Mouse (Mus musculus) limb, embryonic 10.5 days (tissue): ENCODE data around the gene Cd9. TPM values are rescaled to one million over a fixed set of nuclear protein-coding genes. Genes with fewer than 3 reads are reported as not detected.
A peak's percentile ranks its signal among the peaks of the same experiment; 100 is the strongest.
"Not testable (repeated sequence)": the region's sequence is repeated elsewhere in the genome, so short reads cannot be mapped to it uniquely, and the experiment has no call there.

Source experiments
- DNase-seq: peaks from one replicate; pipeline ENCODE4 v3.0.0-alpha.2; 2017; ENCODE audit warnings: low spot score
- H3K27ac ChIP-seq: fragments of 300-500 bp; sonication (generic); 2 replicates; pipeline ENCODE4 v1.5.1; 2016; ENCODE audit warnings: mild to moderate bottlenecking
- H3K27me3 ChIP-seq: fragments of 300-500 bp; sonication (generic); 2 replicates; pipeline ENCODE4 v1.6.1; 2016; ENCODE audit warnings: low read depth, mild to moderate bottlenecking; ENCODE audit not compliant: poor library complexity, severe bottlenecking
- H3K36me3 ChIP-seq: fragments of 300-500 bp; sonication (generic); 2 replicates; pipeline ENCODE4 v1.6.1; 2016; ENCODE audit warnings: mild to moderate bottlenecking, moderate library complexity
- H3K4me1 ChIP-seq: fragments of 300-500 bp; sonication (generic); 2 replicates; pipeline ENCODE4 v1.6.1; 2016
- H3K4me3 ChIP-seq: fragments of 300-500 bp; sonication (generic); 2 replicates; pipeline ENCODE4 v1.5.1; 2016; ENCODE audit warnings: mild to moderate bottlenecking, moderate library complexity
- H3K9me3 ChIP-seq: fragments of 300-500 bp; sonication (generic); replicated peaks from 2 replicates; pipeline ENCODE4 v1.6.1; 2016; ENCODE audit warnings: mild to moderate bottlenecking
- WGBS: fragments of 180-500 bp; shearing (Covaris S2); methylation state at CpG from one replicate; pipeline ENCODE4 v1.1.7; 2016; 5-methylcytosine and 5-hydroxymethylcytosine counted together
- polyA plus RNA-seq: library from polyadenylated mRNA; unstranded; fragments of >200 nt; fragmentation: Nextera tagmentation; extraction: Ambion mirVana; gene quantifications from 2 replicates; pipeline ENCODE4 v1.2.1, GENCODE M21; 2016

The Cd9 gene
- polyA plus RNA-seq, 1 experiment from 2014 or later = 33.2 TPM

DNA sequence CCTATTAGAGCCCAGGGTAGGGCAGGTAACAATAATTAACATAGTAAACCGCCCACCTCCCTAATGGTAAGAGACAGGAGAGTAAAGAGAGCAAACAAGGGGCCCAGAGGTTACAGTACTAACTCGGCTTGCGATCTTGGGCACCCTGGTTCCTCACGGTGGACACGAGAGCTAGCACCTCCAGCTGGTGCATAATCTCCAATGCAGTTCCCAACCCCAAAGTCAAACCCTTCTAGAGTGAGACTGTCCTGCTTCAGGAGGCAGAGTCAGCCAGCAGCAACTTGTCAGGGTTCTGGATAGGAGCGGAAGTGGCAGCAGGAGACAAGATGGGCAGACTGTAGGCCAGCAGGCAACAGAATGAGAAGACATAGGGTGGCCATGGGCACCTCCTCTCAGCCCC is 1.9 kb downstream of the Cd9 start:
- peaks cover 17% of the 10 kb centered on the region for H3K4me1 ChIP-seq

GRCm38 (mm10) chr6:125492033-125492432 is 2.6 kb downstream of the Cd9 start:
- H3K4me3 ChIP-seq = no peak overlapping the region
- WGBS = 71% methylated on average over 9 of the region's 9 CpGs
- no peak overlapping the region for H3K27ac ChIP-seq
- H3K27me3 ChIP-seq = peaks cover 66% of the 10 kb centered on the region
- no peak for DNase-seq
- H3K36me3 ChIP-seq = no peaks in the 10 kb centered on the region
- H3K9me3 ChIP-seq = no peaks in the 10 kb centered on the region
- peaks cover 17% of the 10 kb centered on the region for H3K4me1 ChIP-seq

More for the DNA sequence above, 1.9 kb downstream of the Cd9 start:
- DNase-seq = no peak
- Histone ChIP-seq H3K9me3 (no peaks in the 10 kb centered on the region), H3K36me3 (no peaks in the 10 kb centered on the region), H3K4me3 (no peak overlapping the region), H3K27me3 (peaks cover 69% of the 10 kb centered on the region), H3K27ac (no peak overlapping the region)
- 76% methylated on average over 6 of the region's 6 CpGs for WGBS

DNA sequence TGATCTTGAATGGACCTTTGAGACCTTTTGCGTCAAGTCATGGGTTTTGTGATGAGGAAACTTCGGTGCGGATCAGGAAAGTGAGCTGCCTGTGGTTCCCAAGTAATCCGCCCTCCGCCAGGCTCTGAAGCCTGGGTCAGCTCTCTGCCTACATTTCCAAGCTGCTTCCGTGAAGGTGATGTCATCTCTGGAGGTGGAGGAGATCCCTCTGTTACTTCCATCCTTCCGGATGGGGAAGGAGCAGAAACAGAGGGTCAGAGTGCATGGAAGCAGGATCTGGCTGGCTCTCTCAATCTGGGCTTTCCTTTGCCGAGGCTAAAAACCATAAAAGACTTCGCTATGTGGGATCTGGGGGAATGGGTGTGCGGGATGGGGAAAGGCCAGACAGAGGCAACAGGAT is 3.2 kb downstream of the Cd9 start:
- 77% methylated on average over 10 of the region's 10 CpGs for WGBS

GRCm38 (mm10) chr6:125489881-125490559 is 4.6 kb downstream of the Cd9 start:
- no peak overlapping the region for H3K27ac ChIP-seq

More for the DNA sequence above, 3.2 kb downstream of the Cd9 start:
- no peak overlapping the region for H3K4me3 ChIP-seq
- no peaks in the 10 kb centered on the region for H3K9me3 ChIP-seq
- peaks cover 61% of the 10 kb centered on the region for H3K27me3 ChIP-seq
- no peaks in the 10 kb centered on the region for H3K36me3 ChIP-seq
- H3K27ac ChIP-seq = no peak overlapping the region
- DNase-seq = no peak
- peaks cover 19% of the 10 kb centered on the region for H3K4me1 ChIP-seq

DNA sequence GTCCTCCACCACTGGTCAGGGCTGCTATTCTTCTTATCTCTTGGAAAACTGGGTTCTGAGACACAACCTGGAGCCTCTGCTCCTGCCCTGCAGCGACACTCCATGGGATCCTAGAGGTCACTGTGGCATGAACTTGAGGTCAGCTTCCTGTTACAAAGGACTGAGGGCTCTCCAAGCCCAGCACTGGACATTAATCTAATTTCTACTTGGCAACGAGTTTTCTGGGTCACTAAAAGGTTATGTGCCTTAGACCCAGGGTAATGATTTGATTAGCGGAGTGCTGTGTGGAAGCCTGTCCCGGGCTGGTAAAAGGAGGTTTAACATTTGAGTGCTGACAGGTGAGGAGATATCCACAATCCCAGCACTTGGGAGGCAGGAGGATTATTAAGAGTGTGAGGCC is 9.0 kb downstream of the Cd9 start:
- no peaks in the 10 kb centered on the region for H3K36me3 ChIP-seq
- no peak overlapping the region for H3K27ac ChIP-seq
- no peak for DNase-seq
- 20% methylated on average over 4 of the region's 4 CpGs for WGBS
- H3K27me3 ChIP-seq = peaks cover 21% of the 10 kb centered on the region
- no peak overlapping the region for H3K4me3 ChIP-seq
- no peaks in the 10 kb centered on the region for H3K9me3 ChIP-seq
- H3K4me1 ChIP-seq = peaks cover 42% of the 10 kb centered on the region

More at GRCm38 (mm10) chr6:125489881-125490559, 4.6 kb downstream of the Cd9 start:
- Histone ChIP-seq H3K9me3 (no peaks in the 10 kb centered on the region), H3K36me3 (no peaks in the 10 kb centered on the region), H3K27me3 (peaks cover 49% of the 10 kb centered on the region), H3K4me3 (no peak overlapping the region), H3K4me1 (peaks cover 28% of the 10 kb centered on the region)
- DNase-seq = no peak
- 88% methylated on average over 11 of the region's 11 CpGs for WGBS

- WGBS = 93% methylated on average over 2 of the region's 2 CpGs
- H3K27ac ChIP-seq = no peak overlapping the region
- peaks cover 47% of the 10 kb centered on the region for H3K4me1 ChIP-seq
These were observed 9.9 kb downstream of the Cd9 start for GRCm38 (mm10) chr6:125484721-125485120.

DNA sequence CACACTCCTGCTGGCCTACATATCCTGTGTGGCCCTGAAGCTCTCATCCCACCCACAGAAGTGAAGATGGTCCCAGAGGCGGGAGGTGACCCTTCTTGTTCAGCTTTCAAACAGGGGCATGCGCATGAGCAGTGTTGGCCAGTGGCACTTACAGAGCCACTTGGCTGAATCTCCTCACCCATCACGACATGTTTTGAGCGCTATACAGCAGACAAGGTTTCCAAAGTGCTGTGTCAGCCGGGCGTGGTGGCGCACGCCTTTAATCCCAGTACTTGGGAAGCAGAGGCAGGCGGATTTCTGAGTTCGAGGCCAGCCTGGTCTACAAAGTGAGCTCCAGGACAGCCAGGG is 10.3 kb downstream of the Cd9 start:
- peaks cover 47% of the 10 kb centered on the region for H3K4me1 ChIP-seq

More at GRCm38 (mm10) chr6:125484721-125485120, 9.9 kb downstream of the Cd9 start:
- DNase-seq = no peak
- no peaks in the 10 kb centered on the region for H3K9me3 ChIP-seq
- no peaks in the 10 kb centered on the region for H3K36me3 ChIP-seq
- peaks cover 12% of the 10 kb centered on the region; the same call in 1 of the 2 replicates for H3K27me3 ChIP-seq
- no peak overlapping the region for H3K4me3 ChIP-seq

GRCm38 (mm10) chr6:125483515-125484312 is 10.9 kb downstream of the Cd9 start:
- Histone ChIP-seq H3K27me3 (peaks cover 12% of the 10 kb centered on the region; the same call in 1 of the 2 replicates), H3K27ac (no peak overlapping the region), H3K4me3 (no peak overlapping the region), H3K4me1 (peaks cover 47% of the 10 kb centered on the region), H3K9me3 (no peaks in the 10 kb centered on the region), H3K36me3 (no peaks in the 10 kb centered on the region)
- 91% methylated on average over 12 of the region's 12 CpGs for WGBS
- no peak for DNase-seq

More for the DNA sequence above, 10.3 kb downstream of the Cd9 start:
- H3K9me3 ChIP-seq, DNase-seq, H3K27ac ChIP-seq, H3K36me3 ChIP-seq, H3K4me3 ChIP-seq: not testable (repeated sequence)
- 91% methylated on average over 10 of the region's 10 CpGs for WGBS
- H3K27me3 ChIP-seq = peaks cover 12% of the 10 kb centered on the region; the same call in 1 of the 2 replicates

GRCm38 (mm10) chr6:125482427-125482831 is 12.2 kb downstream of the Cd9 start:
- Histone ChIP-seq H3K27ac (peak overlapping the region; percentile 53; the same call in 1 of the 2 replicates), H3K4me1 (peaks cover 48% of the 10 kb centered on the region)
- 54% methylated on average over 5 of the region's 5 CpGs for WGBS

DNA sequence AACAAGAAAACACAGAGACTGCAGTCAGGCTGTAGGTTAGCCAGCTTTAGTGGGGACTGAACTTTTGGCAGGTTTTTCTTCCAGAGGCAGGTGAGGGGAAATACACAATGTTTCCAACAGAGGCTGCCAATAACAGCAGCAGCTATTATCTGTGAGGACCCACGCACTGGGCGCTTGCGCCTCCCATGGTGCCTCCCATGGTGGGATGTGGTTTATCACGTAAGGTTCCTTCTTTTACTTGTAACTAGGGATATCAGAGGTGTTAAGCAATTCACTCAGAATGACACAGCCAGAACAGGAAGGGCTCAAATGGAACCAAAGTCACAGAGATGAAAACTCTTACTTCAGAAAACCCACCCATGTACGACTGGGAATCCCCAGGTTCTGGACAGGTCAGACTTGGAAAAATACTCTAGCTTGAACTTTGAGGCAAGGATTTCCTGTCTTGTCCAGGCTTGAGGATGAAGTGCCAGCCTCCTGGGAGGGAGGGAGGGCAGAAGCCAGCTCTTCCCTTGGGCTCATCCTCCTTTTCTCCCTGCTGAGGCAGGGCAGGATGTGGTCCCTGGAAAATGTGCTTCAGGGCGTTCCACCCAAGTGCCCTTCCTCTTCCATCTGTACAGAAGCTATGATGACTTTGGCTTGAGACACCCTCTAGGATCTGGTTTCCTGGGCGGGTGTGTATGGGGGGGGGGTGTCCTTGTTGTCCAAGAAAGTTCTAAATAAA is 12.8 kb downstream of the Cd9 start:
- 48% methylated on average over 7 of the region's 7 CpGs for WGBS
- peak overlapping the region; percentile 57 for H3K27ac ChIP-seq

More at GRCm38 (mm10) chr6:125482427-125482831, 12.2 kb downstream of the Cd9 start:
- Histone ChIP-seq H3K27me3 (peaks cover 12% of the 10 kb centered on the region; the same call in 1 of the 2 replicates), H3K4me3 (no peak overlapping the region), H3K9me3 (no peaks in the 10 kb centered on the region), H3K36me3 (no peaks in the 10 kb centered on the region)
- no peak for DNase-seq

GRCm38 (mm10) chr6:125480396-125481361 is 13.9 kb downstream of the Cd9 start:
- 38% methylated on average over 12 of the region's 12 CpGs for WGBS
- DNase-seq = no peak
- Histone ChIP-seq H3K4me1 (peaks cover 53% of the 10 kb centered on the region), H3K27ac (peak overlapping the region; percentile 57), H3K4me3 (no peak overlapping the region), H3K27me3 (peaks cover 12% of the 10 kb centered on the region; the same call in 1 of the 2 replicates), H3K36me3 (no peaks in the 10 kb centered on the region), H3K9me3 (no peaks in the 10 kb centered on the region)

More for the DNA sequence above, 12.8 kb downstream of the Cd9 start:
- no peak overlapping the region for H3K4me3 ChIP-seq
- H3K36me3 ChIP-seq = no peaks in the 10 kb centered on the region
- DNase-seq = no peak
- H3K27me3 ChIP-seq = peaks cover 12% of the 10 kb centered on the region; the same call in 1 of the 2 replicates
- peaks cover 54% of the 10 kb centered on the region for H3K4me1 ChIP-seq
- H3K9me3 ChIP-seq = no peaks in the 10 kb centered on the region

DNA sequence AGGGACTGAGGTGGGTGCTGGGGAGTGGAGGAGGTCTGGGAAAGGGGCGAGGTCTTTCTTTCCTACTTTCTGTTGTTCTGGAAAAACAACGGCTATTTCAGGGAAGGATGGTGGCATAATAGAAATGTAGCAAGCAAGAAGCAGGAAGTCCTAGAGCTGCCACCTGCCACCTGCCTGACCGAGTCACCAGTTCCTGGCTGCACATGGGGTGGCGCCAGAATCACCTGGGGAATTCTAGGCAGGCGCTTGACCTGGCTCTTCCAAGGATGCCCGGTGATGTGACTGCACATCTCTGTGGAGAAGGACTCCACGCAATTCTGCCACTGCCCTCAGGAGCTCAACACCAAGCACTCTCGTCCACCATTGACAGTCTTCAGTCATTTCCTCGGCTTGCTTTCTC is 15.2 kb downstream of the Cd9 start:
- Histone ChIP-seq H3K4me1 (peaks cover 57% of the 10 kb centered on the region), H3K27me3 (peaks cover 12% of the 10 kb centered on the region; the same call in 1 of the 2 replicates), H3K36me3 (no peaks in the 10 kb centered on the region), H3K27ac (peak overlapping the region; percentile 48; the same call in 1 of the 2 replicates), H3K4me3 (no peak overlapping the region), H3K9me3 (no peaks in the 10 kb centered on the region)
- no peak for DNase-seq
- 91% methylated on average over 9 of the region's 9 CpGs for WGBS
